Mouse (Mus musculus): ENCODE data around the gene Pxt1.
"Not testable (repeated sequence)": the region's sequence is repeated elsewhere in the genome, so short reads cannot be mapped to it uniquely, and the experiment has no call there.

The Pxt1 gene

DNA sequence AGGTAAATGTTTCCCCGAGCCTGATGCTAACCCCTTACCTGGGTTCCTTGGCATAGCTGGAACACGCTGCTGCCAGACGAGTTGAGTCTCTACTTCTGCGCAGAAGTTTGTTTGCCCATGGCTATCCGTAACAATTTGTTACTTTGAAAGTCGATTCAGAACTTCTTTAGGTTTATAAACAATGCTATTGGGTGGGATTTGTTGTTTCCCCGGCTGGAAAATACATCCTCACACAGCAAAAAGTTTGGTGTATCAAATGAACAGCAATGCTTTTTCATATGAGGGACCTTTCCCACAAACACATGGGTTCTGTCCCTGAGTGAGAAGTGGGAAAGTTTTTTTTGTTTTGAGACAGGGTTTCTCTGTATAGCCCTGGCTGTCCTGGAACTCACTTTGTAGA lies at the start of gene Pxt1:
Gene Pxt1, minus strand, starts transcription at position 101 of the 400 bp plus-strand sequence.
- DNase-seq (ENCODE audit: low spot score): no peak

DNA sequence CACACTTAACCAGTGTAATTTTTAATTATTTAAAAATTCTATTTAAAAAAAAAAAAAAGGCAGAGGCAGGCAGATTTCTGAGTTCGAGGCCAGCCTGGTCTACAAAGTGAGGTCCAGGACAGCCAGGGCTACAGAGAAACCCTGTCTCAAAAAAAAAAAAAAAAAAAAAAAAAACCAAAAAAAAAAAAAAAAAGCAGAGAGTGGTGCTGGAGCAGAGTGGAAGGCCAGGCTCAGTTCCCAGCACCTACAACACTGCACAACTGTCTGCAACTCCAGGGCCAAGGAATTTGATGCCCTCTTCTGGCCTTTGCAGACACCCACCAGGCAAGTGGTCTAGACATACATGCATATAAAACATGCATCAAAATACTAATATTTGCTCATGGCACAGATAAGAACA lies 49.4 kb upstream of the Pxt1 start:
- DNase-seq (ENCODE audit: low spot score): not testable (repeated sequence)

DNA sequence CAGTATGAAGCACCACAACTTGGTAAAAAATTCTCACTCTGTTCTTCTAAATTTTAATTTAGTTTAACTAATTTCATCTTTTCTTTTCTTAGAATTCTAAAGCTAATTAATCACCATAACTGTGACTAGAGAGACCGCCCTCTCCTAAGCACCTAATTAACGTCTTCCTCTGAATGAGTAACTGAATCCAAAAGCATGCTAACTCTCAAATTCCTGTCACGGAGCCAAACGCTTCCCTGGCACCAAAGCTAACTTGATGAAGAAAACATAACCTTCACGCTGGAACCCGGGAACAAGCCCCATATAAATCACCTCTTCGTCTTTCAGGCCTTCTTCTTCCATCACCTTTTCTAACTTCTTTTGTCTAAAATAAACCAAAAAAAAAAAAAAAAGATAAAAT lies 48.5 kb upstream of the Pxt1 start:
- DNase-seq (ENCODE audit: low spot score): no peak

DNA sequence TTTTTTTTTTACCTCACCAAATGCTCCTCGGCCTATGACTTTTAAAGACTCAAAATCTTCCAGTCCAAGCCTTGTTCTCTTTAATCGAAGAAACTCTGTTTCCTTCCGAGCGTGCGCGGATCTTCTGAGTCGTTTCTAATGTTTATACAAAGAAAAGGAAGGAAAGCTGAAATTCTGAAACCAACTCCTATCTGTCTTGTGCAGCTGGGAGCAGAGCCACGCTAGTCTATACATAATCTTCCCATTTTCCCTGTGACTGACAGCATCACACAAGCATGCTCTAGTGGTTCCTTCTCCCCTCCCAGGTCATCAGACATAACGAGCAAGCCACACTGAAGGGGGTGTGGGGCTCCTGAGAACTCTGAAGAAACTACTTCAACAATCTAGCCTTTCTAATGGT lies 47.6 kb upstream of the Pxt1 start:
- no peak for DNase-seq (ENCODE audit: low spot score)

DNA sequence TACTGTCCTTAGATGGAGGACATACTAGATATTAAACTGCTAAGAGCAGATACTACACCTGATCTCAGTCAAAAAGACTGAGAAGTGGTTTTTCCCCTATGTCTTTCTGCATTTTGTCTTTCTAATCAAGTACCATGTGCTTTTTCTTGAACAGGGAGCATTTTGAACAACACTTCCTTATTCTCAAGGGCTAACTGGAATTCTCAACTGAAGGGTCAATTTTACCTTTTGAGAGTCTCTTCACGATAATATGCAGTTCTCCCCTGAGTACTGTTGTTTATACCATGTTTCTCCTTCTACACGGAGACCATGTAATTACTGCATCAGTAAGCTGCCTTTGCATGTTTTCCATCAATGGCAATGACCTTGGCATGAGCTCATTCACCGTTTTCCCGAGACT lies 46.4 kb upstream of the Pxt1 start:
- no peak for DNase-seq (ENCODE audit: low spot score)

DNA sequence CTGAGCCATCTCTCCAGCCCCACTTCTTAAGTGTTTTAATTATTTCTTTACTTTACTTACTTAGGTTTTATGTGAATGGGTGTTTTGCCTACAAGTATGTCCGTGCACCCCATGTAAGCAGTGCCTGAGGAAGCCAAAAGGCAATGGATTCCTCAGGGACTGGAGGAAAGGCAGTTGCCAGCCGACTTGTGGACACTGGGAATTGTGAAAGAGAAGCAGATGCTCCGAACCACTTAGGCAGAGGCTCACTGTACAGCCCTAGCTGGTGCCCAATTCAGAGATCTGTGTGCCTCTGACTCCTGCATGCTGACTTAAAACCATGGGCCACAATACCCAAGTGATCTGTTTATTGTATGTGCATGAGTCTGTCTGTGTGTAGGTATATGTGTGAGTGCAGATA lies 45.4 kb upstream of the Pxt1 start:
- no peak for DNase-seq (ENCODE audit: low spot score)

DNA sequence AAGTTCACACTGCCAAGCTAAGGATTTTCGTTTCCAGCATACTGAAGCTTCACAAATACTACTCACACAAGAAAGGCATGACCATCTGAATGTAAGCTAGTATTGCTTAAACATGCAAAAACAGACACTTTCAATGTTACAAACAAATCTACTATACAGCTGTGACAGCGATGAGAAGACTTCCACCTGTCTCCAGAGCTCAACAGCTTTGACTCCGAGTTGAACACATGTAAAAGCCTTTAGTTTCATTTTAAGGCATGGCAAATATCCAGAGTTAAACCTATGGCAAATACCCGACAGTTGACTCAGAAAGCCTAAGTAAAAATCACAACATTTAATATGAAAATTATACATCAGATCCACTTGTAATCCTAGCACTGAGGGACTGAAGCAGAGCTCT lies 44.7 kb upstream of the Pxt1 start:
- no peak for DNase-seq (ENCODE audit: low spot score)

DNA sequence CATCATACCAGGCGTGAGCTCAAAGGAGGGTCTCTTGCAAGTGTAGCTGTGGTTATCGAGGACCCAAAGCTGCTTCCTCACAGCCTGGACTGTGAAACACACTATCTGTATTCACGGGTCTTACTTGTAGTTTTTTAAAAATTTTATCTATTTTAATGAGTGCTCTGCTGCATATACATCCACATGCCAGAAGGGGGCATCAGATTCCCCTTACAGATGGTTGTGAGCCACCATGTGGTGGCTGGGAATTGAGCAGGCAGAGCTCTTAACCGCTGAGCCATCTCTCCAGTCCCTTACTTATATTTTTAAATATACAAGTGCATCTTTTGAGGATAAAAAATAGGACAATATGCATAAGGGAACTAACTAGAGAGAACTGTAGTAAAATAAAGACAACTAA lies 44.1 kb upstream of the Pxt1 start:
- no peak for DNase-seq (ENCODE audit: low spot score)

DNA sequence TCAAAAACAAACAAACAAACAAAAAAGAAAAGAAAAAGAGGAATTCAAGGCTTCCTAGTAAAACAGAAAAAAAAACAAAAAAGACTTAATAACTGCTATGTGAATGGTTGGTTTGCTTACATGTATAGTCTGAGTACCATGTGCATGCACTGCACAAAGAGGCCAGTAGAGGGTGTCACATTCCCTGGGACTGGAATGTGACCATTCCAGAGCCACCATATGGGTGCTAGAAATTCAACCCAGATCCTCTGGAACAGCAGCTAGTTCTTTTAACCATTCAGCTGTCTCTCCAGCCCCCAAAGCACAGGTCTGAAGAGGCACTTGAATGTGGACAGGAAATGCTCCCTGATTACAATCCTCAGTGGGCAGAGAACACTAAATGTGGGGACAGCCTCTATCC lies 43.2 kb upstream of the Pxt1 start:
- DNase-seq (ENCODE audit: low spot score): no peak

DNA sequence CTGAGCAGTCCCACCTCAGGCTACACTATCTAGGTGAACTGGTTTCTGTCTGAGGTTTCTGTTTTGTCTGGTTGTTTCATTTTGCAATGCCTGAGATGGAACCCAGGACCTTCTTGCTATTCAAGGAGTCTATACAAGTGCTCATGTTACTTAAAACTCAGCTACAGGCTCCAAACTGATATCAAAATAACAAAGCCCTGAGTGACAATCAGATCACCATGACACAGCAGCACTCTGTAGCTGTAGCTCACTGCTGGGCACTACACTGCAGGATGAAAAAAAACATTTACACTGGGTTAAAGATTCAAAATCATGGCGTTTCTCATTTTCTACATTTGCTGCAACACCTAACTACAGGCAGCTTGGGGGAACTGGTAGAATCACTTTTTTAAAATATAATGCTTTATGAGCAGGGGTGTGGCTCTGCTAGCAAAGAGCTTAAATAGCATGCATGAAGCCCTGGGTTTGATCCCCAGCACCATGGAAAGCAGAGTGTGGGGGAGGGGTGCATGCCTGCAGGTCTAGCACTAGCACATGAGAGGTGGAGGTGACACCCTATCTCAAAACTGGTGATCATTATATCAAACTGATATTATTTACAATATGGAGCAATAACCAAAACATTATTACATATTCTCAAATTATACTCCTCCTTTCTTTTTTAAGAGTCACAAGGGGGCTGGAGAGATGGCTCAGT lies 41.2 kb upstream of the Pxt1 start:
- no peak for DNase-seq (ENCODE audit: low spot score)

DNA sequence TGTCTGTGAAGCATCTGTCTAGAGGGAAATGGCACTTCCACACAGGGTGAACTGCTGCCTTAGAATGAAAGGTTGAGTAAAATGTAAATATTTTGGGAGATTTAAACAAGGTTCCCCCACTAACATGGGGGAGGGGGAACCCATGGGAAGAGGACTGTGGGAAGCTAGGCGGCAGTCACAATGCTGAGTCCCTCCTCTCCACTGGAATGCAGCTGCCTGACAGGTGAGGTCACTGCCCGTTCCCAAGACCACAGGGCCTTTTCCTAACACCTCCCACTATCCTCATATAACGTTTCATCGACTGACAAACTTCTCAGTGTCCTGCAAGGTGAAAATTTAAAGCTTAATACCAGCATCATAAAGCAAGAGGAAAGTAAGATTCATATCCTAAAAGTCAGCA lies 39.0 kb upstream of the Pxt1 start:
- DNase-seq (ENCODE audit: low spot score): no peak

DNA sequence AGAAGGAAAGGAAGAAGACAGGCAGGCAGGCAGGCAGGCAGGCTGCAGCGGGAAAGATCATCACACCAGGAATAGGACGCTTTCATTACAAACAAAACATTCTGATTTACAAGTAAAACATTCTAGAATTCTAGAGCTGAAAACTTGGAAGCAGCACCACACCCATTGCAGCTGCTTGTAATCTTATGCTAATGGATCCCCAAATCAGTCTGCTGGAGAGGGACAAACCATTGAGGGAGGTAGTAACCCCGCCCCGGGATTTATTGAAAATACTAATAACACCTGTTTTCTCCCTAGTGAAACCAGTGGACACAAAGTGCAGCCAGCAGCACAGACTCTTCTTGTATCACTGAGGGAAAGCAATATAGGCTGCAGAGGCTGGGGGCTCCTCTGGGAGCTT lies 37.4 kb upstream of the Pxt1 start:
- DNase-seq (ENCODE audit: low spot score): no peak

DNA sequence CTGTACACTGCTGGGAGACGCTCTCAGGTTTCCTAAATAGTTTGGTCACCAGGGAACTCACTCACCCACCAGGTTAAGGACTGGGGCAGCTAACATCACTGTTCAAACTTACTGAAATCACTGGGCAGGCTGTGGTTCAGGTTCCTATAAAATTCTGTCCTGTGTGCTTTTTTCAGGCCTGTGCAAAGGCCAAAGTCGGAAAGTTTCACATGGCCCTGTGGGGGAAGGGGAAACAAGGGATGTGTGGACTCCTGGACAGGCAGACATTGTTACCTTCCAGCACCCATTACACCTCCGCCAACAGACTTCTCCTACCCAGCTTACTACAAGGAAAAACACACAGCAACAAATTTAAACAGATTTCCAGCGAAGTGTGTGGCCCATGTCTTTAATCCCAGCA lies 35.5 kb upstream of the Pxt1 start:
- no peak for DNase-seq (ENCODE audit: low spot score)

DNA sequence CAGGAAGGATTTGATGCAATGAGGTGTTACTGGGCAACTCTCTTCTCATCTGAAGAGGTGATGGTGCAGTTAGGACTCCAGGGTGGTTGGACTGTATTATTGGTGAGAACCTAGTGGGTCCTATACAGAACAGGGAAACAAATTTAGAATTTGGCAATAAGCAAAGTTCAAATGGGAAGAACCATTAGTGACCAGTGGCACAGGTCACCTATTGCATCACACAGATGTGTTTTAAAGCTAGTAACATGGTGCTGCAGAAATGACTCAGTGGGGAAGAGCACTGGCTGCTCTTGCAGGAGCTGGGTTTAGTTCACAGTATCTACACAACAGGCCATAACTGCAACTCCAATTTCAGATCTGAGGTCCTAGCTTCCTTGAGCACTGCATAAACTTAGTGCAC lies 26.5 kb upstream of the Pxt1 start:
- no peak for DNase-seq (ENCODE audit: low spot score)

DNA sequence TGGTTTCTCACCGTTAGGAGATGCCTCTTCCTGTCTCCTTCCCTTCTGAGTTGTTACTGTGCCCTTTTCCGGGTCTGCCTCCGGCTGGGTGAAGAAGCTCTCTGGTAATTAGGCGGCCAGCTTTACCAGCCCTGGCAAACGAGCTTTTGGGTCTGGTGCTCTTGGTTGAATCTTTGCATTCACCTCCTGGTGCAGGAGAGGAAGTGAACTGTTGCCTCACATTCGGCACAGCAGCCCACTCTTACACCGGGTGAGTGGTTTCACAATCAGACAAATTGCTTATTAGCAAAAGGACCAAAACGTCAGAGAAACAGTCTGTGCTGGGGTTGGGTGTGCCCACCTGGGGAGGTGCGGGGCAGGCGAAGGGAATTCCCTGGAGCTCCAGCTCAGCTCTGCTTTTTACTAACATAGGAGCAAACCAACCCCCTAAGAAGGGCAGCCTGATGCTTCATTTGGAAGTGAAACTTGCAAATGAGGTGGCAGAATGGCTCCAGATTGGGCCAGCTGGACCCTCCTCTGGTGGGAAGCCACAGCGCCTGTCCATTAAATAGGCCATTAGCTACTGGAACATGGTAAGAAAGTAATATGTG lies 23.5 kb upstream of the Pxt1 start:
- DNase-seq (ENCODE audit: low spot score): no peak

DNA sequence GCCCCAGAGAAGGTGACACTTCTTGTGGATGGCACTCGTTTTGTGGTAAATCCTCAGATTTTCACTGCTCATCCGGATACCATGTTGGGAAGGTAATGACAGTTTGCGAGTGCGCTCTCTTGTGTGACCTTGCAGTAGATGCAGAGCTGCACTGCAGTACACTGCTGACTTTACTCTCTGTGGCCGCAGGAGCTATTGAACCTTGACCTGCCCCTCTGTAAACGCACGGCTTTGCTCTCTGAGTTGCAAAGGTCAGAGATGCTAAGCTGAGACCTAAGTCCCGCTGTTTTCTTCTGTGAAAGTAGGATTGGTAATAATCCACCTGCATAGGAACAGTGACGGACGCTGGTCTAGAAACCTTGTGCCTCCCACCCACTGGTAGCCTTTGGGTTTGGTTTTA lies 18.0 kb upstream of the Pxt1 start:
- DNase-seq (ENCODE audit: low spot score): no peak

DNA sequence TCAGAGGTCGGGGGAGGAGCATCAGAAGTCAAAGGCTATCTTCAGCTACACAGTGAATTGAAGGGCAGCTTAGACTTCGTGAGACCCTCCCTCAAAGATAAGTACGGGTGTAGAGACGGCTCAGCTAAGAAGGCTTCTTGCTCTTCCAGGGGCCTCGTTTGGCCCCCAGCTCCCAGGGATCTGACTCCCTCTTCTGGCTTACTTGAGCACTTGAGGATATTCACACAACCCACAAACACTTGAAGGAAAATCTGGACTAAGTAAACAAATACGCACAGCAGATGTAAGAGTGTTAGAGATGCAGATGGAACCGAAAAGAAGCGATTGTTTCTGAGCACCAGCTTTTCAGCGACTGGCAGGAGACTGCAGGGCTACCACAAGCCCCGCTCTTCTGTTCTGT lies 17.0 kb upstream of the Pxt1 start:
- DNase-seq (ENCODE audit: low spot score): no peak

DNA sequence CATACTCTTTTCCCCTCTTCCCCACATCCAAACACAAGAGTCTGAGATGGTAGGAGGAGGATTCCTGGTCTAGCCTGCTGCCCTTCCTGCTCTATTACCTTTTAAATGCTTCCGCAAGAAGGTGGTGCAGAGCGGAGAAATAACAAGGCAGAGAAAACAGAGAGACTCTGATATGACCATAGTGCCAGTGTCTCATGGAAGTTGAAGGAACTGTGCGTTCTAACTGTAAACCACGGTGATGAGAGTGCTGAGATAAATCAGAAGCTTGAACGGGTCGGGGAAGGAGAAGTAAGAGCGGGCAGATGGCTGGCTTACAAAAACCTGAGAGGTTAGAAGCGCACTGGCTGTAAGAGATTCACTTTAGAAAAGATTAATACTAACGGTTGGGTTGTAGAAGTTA lies 10.8 kb upstream of the Pxt1 start:
- DNase-seq (ENCODE audit: low spot score): no peak

DNA sequence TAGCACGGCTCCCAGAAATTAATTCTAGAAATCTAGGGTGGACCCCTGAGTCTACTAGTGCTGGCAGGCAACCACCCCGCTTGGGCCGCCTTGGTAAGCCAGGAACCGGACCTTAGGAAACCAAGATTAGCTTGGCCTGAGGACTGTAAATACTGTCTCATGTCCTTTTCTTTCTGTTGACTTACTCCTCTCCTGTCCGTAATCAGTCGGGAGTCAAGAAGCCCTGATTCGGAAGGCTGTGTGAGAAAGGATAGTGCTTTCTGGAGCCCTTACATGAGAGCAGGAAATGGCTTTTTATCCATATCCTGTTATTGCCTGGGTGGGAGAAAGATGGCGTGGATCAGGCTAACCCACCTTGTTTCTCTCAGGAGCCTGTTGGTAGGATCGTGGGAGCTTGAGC lies 9.6 kb upstream of the Pxt1 start:
- DNase-seq (ENCODE audit: low spot score): no peak

DNA sequence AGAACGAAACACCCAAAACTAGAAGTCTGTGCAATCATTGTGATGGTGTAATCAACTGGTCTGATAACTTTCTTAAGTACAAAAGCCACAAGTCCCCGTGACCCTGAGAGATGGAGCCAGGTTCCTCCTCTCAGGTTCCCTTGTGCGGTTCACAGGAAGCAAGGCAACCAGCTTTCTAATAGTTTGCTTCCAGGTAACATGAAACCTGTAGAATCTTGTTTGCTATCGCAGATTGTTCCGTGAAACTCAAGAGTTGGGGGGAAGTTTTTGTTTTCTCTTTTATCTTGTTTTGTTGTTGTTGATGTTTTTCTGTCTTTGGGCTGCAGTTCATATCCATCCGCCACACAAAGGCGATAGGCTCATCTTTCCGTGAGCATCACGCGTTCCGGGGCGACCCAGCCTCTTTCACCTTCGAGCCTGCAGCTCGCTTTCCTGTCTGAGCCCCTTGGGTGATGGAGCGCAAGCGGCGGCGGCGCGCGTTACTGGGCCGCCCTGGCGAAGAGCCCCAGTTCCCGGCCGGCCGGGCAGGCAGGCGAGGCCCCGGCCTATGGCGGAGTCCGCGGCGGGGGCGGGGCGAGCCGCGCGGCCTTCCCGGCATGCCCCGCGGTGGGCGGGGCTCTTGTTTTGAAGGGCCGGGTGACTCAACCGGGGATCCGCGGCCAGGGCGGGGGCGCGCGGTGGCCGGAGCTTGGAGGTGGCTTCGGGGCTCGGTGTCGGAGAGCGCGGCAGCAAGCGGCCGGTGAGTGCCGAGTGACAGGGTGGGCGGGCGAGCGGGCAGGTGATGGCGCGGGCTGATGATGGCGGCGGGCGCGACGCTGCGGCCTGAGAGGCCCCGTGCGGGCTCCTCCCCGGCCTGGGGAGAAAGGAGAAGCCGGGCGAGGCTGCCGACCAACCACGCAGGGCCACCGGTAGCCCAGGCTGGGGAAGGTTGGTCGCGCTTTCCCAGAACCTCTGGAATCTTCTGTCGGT lies 8.5 kb upstream of the Pxt1 start, which contains the start of gene Kctd20:
Gene Kctd20, plus strand, starts transcription at position 120 of the 969 bp plus-strand sequence.
- DNase-seq (ENCODE audit: low spot score): peak; percentile 89

DNA sequence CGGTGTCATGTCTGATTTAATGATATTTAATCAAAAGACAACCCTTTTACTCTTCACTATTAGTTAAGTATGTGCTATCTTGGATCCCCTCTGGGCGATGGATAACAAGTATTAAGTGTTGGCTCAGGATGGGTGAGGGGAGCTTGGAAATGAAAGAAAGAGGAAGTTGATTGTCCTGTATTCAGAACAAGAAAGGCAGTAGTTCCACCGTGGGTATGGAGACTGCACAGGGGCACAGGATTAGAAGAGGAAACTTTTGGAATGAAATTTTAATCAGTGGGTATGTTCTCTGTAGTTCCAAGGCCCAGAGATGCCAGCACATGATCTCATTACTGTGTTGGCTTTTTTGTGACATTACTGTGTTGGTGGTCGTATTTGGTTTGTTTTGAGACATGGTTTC lies 7.1 kb upstream of the Pxt1 start:
- DNase-seq (ENCODE audit: low spot score): no peak

DNA sequence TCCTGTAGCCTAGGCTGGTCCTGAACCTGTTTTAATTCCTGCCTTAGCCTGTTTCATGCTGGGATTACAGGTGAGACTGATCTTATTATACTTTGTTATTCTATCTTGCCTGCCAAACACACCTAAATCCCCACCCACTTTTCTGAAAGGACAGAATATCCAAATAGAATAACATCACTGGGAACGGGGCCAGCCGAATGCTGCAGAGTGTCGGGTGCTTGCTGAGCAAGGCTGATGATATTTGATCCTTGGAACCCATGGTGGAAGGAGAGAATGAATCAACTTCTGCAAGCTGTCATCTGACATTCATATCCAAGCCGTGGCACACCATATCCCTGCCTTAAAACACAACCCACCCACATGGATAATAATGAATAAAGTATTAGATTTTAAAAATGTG lies 5.0 kb upstream of the Pxt1 start:
- DNase-seq (ENCODE audit: low spot score): no peak

Measured in ovary, postnatal 14 days (tissue).